Mouse (Mus musculus) right cerebral cortex, postnatal 25 days (tissue): Measurements from ENCODE around the gene Krtap5-4.
"Not testable (repeated sequence)": the region's sequence is repeated elsewhere in the genome, so short reads cannot be mapped to it uniquely, and the experiment has no call there.

Experiments
- DNase-seq: peaks from one replicate; pipeline ENCODE4 v3.0.0; 2022

Gene Krtap5-4

DNA sequence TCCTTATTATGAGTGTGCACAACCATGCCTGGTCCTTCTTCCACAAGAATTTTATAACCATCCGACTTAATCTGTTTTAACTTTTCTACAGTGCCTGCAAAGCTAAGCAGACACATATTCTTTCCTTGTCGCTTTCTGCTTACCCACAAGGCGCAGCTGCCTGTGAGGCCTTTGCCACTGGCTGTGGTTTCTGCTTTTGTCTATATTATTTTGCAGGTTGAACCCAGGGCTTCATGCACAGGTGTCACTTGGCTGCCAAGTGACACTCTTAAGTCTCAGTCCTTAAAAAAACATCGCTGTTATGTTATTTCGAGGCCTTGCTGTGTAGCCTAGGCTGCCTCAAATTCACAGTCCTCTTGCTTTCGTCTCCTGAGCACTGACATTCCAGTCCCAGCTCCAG lies 19.3 kb downstream of the Krtap5-4 start:
- DNase-seq = no peak

DNA sequence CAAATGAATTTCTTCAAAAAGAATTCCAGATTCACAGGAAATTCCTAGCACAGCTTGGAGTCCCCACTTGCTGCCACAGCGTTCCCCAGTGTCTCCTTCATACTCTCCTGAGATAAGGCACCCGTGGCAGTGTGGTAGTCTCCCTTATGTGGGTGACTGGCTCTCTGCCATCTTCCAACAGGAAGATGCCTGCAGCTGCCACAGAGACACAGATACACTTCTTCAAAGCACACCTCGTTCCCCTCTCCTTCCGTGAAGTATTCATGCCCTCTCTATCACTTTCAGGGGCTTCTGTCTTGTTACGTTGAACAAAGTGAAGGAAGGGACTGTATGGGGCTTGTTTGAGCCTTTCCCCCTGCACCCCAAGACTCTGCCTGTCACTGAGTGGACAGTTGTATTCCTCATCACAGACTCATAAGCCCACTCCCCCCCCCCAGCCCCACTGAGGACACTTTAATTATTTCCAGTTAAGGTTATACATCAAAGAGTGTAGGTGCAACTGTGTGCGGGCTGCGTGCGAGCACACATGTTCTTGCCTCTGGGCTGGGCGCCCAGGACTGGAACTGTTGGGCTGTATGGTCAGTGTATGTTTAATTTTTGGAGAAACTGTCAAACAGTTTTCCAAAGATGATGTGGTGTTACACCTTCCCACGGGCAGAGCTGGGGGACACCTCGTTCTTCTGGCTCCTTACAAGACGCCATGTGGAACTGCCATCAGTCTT lies 20.2 kb downstream of the Krtap5-4 start:
- no peak for DNase-seq

DNA sequence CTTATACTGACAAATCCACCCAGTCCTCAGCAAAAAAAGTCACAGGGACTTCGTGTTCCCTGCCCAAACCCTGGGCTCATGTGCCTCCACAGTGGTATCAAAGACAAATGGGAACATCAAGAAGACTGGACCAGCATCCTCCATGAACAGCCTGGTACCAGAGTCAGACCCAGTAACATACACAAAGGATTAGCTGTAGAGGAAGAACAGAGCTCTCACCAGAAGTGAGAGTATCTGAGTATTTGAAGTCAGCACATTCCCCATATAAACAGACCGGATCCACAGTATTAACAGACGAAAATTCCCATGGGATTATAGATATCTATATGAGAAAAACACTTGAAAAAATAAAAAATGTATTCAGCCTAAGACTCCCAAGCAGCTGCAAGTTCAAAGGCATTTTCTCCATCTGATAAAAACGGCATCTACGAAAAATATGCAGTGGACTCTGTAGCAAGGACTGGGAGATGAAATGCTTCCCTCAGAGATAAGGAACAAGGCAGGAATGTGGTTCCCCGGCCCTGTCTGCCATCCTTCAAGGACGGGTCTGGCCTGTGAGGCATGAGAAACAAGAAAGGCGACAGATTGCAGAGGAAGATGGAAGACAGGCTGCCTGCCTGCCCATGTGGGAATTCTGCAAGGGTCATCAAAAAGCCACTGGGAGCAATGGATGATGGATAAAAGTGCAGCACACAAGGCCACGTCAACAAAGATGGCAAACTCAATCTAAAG lies 23.5 kb downstream of the Krtap5-4 start:
- DNase-seq = no peak

DNA sequence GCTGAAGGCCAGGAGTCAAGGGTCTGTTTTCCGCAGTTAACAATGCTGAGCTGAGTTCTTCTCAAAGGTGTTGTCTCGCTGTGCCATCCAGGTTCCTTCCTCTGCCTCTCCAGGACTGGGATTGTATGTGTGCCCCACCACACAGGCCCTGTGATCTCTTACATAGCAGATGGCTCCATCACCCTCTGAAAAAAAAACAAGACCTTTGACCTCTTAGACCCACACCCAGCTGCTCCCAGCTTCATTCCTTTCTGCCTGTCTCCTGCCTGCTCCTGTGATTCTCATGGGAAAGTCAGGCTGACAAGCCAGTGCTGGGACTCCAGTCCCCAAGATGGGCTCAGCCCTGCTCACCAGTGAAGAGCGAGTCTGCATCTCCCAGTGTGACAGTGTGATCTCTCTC lies 25.2 kb downstream of the Krtap5-4 start:
- no peak for DNase-seq

DNA sequence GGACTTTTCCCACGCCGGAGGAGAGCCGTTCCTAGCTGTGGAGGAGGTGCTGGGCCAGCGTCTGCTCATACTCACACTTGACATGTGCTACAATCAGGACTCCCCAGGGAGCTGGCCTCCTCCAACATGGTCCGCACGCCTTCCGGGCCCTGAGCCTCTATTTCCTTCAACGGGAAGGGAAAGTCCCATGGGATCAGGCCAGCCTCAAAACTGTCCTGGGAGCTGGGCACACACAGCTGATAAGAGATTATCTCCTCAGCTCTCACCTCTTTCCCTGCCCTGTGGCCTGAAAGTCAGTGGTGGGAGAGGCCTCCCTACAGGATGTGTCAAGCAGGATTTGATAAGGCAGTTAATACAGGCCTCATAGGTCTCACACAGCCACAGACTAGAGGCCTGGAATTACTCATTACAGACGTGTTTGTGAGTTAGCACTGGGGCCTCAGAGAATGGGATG lies 26.9 kb downstream of the Krtap5-4 start:
- no peak for DNase-seq

DNA sequence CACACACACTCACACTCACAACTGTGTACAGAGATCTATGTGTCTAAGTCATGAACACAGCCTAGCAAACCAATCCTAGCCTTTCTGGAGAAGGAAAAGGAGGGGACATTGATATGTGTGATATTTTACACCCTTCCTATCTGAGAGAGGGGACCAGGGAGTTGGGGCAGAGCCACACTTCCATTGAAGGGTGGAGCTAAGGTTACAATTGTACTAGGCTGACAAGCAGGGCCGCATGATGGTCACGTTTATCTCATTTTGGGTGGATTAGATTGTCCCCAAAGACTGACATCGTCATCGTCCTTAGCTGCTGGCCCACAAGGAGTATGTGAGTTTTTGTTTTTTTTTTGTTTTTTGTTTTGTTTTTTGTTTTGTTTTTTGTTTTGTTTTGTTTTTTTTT lies 27.9 kb downstream of the Krtap5-4 start:
- no peak for DNase-seq

DNA sequence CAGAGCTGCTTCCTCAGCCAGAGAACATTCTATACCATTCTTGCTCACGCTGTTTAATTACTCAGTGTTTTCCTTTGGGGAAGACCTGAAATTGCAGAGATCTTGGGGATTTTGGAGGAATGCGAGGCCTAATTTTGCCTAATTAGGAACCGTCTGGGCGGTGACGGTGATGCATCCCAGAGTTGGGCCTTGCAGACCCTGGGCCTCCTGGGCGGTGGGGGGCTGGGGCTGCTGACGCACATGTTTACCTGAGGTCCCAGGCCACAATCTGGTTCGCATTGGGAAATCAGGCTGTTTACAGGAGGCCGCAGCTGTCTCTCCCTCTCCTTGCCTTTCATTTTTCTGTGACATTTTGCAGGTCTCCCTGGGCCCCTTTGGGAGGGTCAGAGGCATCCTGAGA lies 29.4 kb downstream of the Krtap5-4 start:
- DNase-seq = not testable (repeated sequence)

DNA sequence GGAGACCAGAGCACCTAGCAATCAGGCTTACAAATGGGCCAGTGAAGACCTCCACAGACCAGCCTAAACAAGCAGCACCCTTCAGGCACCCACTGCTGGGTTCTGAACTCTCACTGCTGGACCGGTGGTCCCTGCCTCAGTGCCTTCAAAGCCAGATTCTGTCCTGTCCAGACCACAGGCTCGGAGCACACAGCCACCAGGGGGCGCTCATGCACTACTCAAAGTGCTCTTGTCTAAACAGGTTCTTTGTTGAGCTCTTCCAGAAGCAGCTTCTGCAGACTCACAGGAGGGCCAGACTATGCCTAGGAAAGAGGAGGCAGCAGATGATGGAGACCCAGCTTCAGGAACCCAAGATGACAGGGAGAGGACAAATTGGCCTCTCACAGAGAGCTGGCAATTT lies 30.9 kb downstream of the Krtap5-4 start:
- peak; percentile 77 for DNase-seq

DNA sequence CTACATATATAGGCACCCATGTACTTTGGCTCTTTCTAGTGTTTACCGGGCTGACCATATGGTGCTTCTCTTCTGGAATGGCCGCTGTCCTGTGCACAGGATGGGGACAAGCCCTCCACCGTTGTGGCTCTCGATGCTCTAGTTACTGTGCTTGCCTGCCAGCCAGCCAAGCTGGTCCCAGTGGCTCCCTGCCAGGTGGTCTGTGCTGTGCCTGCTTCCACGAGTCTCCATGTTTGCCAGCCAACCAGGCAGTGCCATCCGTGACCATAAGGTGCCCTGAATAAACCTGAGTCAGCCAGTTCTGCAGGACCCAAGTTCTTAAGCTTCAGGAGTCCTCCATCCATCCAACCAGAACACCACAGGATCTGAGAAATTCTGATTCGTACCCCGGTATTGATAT lies 31.8 kb downstream of the Krtap5-4 start:
- DNase-seq = no peak

DNA sequence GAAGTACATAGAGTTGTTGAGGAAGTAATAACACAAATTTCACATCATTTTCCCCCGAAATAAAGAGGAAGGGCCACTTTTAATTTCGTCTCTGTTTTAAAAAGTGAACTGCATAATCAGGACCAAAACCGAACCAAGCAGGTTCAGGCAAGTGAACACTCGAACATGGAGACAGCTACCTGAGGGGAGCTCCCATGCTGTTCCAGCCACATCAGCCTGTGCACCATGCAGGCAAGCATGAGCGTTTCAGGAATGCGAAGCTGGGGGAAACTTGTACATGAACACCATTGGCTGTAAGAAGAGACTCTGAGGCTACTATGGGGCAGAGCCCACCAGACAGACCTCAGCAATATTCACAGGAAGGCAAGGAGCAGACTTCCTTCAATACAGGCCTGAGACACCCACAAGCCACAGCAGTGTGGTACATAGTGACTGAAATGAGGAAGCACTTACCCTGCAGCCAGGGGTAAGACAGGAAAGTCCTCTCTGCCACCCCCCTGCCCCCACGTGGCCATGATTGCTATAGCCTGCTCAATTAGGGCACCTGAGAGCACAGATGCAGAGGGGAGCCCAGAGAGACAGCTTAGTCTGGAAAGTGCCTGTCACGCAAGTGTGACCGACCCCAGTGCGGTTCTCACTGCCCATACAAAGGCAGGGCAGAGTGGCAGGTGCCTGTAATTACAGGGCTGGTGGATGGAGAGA lies 37.1 kb downstream of the Krtap5-4 start:
- DNase-seq = no peak

DNA sequence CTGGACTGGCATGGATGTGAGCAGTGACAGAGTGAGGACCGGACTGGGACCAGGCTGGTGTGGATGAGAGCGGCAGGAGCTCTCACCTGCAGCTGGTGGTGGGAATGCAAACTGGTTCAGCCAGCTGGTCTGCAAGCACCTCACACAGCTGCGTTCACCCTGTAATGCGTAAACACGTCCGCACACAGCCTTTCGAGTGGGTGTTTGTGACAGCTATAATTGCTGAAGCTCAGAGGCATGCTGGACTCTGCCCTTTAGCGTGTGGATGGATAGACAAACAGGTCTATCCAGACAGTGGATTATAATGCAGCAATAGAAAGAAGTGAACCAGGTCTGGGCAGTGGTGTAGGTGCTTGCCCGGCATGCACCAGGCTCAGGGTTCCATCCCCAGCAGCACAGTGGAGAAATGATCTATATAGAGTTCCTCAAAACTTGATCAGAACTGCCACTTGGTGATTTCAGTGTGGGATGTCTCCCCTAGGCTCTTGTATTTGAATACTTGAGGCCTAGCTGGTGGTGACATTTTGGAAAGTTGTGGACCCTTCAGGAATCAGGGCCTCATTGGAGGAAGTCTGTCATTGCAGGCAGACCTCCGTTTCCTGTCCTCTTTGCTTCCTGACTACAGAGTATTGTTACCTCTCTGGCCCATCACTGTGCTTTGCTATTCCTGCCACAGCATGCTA lies 38.4 kb downstream of the Krtap5-4 start:
- no peak for DNase-seq

DNA sequence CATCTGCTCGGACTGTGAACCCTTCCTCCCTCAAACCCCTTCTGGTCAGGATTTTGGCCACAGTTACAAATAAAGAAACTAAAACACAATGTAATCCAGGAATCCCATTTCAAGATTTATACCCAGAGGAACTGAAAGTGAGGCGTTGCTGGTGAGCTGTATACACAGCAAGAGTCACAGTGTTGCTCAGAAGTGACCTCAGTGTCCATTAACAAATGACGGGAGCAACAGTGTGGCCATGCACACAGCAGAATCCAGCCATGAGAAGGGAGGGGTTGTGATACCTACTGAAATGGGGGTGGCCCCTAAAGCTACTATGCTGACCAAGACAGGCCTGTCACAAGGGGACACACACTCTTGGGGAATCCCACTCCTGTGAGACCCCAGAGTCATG lies 38.9 kb downstream of the Krtap5-4 start:
- no peak for DNase-seq

DNA sequence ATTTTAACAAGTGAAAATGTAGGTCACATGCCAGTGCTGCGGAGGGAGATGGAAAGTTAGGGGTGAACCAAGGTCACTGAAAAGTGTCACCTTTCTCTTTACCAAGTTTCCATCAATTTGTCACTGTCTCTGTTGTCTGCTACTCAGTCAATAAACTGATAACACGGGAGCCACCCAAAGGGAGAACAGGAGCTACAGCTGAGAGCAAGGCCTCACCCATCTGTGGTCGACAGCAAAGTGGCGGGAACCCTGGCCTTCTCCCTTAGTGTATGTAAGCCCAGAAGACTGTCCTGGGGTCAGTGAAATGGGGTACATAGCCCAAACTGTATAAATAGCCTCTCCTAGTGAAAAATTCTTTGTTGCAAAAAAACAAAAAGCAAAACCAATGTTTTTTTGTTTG lies 44.2 kb downstream of the Krtap5-4 start:
- no peak for DNase-seq

DNA sequence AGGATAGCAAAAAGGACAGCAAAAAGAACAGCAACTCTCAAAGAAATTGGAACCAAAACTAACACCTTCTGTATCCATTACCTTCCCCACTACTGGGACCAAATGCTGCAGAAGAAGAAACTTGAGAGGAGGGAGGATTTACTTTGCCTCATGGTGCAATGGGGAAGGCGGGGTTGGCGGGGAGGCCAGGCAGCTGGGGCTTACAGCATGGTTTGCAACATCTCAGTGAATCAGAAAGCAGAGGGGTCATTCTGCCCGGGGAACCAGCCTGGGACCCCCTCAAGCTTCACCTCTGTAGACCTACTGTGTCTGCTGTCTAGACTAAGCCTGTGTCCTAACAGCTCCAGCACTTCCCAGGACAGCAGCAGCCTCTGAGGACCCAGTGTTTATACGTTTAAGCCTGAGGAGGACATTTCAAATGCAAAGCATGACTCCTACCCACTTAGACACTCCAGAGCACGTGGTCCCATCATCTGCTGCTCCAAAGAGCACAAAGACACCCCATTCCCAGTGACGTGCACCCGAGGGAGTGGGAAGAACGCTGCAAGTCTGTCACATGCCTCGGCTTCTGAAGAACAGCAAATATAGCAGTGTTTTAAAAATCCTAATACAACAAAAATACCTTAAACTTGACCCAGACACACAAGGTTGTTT lies 46.1 kb downstream of the Krtap5-4 start:
- peak; percentile 44 for DNase-seq

DNA sequence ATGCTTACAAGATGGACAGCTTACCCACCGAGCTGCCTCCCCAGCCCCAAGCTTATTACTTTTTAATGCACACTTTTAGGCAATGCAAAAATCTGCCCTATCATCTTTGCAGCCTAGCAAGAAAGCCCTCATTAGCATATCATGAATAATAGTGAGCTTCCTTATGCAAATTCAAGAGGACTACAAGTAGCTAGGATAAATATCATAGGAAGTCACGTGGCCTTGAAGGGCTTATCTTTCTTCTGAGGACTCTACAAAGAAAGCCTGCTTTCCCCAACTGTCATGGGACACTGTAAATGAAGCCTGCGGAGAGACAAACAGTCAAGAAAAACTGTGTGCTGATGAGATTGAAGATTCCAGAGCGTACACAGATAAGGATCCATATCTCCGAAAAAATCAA lies 48.2 kb downstream of the Krtap5-4 start:
- no peak for DNase-seq

DNA sequence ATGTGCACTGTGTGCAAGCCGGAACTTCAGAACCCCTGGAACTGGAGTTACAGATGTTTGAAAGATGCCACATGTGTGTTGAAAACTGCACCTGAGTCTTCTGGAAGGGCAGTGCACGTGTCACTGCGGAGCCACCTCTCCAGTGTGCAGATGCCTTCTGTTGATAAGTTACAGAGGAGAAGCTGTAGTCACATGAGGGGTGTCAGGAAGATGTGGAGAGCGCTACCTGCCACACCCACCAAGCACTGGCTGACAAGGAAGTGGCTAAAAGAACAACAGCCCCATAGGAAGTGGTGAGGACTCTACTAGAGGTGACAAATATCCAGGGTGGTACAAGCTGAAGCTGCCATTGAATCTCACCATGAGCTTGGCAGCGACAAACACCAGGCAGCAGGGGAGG lies 50.5 kb downstream of the Krtap5-4 start:
- DNase-seq = no peak
